Mouse (Mus musculus): ENCODE results near the gene Gm11555.
"Not testable (repeated sequence)": the region's sequence is repeated elsewhere in the genome, so short reads cannot be mapped to it uniquely, and the experiment has no call there.

Gene Gm11555

DNA sequence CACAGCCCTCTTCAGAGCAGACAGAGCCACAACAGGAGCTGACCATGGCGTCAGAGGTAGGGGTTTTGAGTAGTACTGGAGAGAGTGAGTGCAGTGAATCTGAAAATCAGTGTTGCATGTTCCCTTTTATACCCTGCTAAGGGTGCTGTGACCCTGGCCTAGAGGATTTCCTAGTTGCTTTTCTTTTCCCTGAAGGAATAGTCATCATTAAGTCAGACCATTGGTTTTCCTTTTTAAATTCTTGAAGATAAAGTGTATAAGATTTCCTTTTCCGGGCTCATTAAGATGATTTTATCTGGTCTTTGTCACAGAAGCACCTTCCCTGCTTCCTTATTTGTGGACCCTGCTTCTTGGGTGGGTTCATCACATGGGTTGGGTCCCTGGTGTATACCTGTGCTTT, at the start of gene Gm11555:
TSS of gene Gm11555 (minus strand) at position 101 of the 400 bp plus-strand sequence.
- no peak for DNase-seq (ENCODE audit: low spot score in 2 of 2)

DNA sequence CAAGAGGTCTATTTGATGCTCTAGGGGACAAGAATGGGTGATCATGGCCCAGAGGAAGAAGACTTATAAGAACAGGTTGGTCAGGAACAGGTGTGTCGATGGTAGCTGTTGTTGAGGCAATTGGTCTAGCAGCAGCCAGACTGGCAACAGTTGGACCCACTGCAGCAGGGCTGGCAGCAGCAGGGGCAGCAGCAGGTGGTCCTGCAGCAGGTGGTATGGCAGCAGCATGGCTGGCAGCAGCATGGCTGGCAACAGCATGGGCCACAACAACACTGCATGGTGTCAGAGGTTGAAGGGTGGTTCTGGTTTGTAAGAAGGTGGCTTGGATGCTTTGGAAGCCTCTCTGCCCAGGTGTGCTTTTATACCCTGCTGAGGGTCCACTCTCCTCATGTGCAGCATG, 40.4 kb upstream of the Gm11555 start, which contains the start of gene Gm14190:
TSS of gene Gm14190 (minus strand) at position 278 of the 400 bp plus-strand sequence.
- DNase-seq (ENCODE audit: low spot score in 2 of 2) = no peak

DNA sequence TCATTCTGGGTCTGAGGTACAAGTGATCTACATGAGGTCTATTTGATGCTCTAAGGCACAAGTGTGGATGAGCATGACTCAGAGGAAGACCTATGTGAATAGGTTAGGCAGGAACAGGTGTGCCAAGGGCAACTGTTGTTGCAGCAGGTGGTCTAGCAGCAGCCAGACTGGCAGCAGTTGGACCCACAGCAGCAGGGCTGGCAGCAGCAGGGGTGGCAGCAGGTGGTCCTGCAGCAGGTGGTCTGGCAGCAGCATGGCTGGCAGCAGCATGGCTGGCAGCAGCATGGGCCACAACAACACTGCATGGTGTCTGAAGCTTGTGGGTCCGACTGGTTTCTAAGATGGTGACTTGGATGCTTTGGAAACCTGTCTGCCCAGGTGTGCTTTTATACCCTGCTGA, 35.2 kb upstream of the Gm11555 start:
- not testable (repeated sequence) for DNase-seq (ENCODE audit: low spot score in 2 of 2)

DNA sequence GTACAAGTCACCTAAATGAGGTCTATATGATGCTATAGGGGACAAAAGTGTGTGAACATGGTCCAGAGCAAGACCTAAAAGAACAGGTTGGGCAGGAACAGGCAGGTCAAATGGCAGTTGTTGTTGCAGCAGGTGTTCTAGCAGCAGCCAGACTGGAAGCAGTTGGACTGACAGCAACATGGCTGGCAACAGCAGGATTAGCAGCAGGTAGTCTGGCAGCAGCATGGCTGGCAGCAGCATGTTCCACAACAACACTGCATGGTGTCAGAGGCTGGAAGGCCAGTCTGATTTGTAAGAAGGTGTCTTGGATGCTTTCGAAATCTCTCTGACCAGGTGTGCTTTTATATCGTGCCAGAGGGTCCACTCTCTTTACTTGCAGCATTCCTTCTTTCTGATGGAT, 33.4 kb upstream of the Gm11555 start:
- no peak for DNase-seq (ENCODE audit: low spot score in 2 of 2)

DNA sequence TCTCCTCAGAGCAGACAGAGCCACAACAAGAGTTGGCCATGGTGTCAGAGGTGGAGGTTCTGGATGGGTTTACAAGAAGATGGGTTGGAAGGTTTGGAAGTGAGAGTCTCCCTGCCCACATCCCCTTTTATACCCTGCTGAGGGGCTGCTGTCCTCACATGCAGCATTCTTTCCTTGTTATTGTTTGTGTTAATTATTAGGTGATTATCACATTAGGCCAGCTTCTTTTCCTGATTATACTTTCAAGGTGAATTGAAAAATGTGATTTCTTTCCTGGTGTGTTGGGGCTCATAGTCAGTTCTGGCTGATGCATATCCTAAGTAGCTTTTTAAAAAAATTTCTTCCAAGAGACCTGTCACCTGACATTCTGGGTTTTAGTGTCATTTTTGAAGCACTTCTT, 15.8 kb upstream of the Gm11555 start, which contains the start of gene Krtap4-6:
TSS of gene Krtap4-6 (minus strand) at position 101 of the 400 bp plus-strand sequence.
- DNase-seq (ENCODE audit: low spot score in 2 of 2) = no peak

DNA sequence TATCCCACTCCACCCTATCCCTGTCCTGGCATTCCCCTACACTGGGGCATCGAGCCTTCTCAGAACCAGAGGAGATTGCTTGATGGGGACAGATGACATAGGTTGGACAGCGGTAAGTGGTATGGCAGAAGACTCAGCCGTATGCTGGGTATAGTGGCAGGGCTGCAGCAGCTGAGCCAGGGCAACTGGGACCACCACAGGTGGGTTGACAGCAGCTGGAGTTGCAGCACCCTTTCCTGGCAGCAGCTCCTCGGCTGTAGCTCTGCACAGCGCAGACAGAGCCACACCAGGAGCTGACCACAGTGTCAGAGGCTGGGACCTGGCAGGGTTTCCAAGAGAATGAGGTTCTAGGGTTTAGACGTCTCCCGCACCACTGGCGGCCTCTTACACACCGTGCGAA, 12.8 kb upstream of the Gm11555 start:
- DNase-seq (ENCODE audit: low spot score in 2 of 2) = no peak

DNA sequence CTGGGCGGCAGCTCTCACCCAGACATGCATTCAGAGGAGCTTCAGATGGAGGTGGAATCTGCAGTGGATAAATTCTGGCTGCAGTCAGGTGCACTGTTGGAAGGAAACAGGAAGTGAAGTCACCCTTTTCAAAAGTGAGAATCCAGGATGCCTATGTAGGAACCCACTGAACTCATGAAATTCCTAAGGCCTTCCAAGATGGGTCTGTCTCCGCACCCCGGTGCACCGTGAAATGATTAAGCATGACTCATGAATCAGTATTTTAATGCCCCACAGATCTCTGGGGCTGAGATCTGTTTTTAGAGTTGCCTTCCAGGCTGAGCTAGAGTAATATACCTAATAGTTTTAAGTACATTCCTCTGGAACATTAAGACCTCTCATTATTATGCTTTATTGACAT, 9.2 kb upstream of the Gm11555 start:
- DNase-seq (ENCODE audit: low spot score in 2 of 2) = no peak

DNA sequence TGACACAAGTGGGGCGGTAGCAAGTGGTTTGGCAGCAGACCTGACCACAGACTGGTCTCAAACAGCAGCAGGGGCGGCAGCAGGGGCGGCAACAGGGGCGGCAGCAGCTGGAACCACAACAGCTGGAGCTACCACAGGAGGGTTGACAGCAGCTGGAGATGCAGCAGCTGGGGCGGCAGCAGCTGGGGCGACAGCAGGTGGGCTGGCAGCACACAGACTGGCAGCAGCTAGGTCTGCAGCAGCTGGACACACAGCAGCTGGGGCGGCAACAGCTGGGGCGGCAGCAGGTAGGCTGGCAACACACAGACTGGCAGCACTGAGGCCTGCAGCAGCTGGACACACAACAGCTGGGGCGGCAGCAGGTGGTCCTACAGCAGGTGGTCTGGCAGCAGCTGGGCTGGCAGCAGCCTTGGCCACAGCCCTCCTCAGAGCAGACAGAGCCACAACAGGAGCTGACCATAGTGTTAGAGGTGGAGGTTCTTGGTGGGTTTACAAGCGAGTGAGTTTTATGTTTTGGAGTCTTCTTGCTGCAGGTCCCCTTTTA, 8.5 kb upstream of the Gm11555 start, which contains the start of gene Gm11563:
TSS of gene Gm11563 (minus strand) at position 494 of the 544 bp plus-strand sequence.
- DNase-seq (ENCODE audit: low spot score in 2 of 2) = not testable (repeated sequence)

DNA sequence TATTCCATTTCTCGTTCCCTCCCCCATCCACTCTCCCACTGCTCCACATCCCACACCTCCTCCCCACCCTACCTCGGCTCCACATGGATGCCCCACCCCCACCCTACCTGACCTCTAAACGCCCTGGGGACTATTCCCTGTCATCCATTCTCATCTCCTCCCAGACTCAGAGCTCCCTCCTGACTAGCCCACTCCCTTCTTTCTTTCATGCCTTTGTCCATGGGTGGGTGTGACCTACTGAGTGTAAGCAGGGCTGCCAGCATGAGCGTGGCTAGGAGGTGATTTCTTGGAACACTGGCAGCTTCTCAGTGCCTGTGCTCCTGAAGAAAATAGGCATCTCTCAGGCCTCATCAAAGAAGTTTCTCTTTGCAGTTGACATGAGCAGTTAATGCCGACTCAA, 7.0 kb upstream of the Gm11555 start:
- DNase-seq (ENCODE audit: low spot score in 2 of 2) = no peak

DNA sequence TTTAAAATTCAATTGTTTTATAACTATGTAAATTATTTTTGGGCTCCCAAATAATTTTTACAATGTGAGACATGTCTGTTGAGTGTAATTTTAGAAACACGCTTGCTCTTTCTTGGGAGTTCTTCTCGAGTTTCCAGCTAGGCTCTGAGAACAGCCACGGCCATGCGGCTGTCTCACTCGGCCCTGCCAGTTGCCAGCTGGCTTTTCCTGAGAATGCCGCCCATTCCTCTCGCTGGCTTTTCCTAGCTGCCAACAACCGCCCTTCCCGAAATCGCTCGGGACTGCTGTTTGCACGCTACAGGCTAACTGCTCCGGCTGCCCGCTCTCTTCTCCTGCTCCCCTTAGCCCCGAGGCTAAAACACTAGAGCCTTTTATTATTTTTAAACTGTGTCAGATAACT, 3.6 kb downstream of the Gm11555 start:
- peak in 1 of 2 experiments; percentile 28 for DNase-seq (ENCODE audit: low spot score in 2 of 2)

DNA sequence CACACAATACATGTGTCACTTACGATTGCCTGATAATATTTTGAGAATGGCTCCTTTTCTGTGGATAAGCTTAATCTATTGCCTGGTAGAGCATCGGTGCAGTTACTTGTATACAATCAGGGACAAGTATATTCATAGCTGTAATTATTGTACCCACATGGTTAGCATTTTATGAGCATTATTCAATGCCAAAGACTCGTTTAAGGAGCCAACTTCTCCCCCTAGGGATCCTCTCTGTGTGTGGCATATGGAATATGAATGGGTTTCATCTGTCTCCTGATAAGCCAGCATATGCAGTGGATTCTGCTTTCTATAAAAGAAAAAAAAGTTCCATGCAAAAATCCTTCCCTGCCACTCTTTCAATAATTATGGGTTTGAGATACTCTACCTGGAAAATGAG, 5.7 kb downstream of the Gm11555 start:
- DNase-seq (ENCODE audit: low spot score in 2 of 2) = no peak

DNA sequence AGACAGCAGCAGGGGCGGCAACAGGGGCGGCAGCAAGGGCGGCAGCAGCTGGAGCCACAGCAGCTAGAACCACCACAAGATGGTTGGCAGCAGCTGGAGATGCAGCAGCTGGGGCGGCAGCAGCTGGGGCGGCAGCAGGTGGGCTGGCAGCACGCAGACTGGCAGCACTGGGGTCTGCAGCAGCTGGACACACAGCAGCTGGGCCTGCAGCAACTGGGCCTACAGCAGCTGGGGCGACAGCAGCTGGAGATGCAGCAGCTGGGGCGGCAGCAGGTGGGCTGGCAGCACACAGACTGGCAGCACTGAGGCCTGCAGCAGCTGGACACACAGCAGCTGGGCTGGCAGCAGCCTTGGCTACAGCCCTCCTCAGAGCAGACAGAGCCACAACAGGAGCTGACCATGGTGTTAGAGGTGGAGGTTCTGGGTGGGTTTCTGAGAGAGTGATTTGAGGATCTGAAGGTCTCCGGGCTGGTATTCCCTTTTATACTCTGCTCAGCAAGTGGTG, 6.3 kb downstream of the Gm11555 start, which contains the start of gene Krtap4-7:
TSS of gene Krtap4-7 (minus strand) at position 455 of the 505 bp plus-strand sequence.
- not testable (repeated sequence) for DNase-seq (ENCODE audit: low spot score in 2 of 2)

DNA sequence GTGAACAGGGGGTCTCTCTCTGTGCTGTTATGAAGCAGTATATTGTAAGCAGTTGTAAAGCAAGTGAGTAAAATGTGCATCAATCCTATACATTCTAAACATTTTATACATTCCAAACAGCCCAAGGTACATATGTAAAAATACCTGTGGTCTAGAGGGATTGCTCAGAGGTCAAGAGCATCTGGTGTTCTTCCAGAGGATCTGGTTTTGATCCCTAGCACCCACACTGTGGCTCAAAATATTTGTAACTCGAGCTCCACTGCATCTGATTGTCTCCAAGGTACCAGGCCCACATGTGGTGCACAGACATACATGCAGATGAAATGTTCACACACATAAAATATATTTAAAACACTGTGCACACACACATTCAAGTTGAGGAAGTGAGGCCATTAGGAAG, 9.1 kb downstream of the Gm11555 start:
- DNase-seq (ENCODE audit: low spot score in 2 of 2) = no peak

DNA sequence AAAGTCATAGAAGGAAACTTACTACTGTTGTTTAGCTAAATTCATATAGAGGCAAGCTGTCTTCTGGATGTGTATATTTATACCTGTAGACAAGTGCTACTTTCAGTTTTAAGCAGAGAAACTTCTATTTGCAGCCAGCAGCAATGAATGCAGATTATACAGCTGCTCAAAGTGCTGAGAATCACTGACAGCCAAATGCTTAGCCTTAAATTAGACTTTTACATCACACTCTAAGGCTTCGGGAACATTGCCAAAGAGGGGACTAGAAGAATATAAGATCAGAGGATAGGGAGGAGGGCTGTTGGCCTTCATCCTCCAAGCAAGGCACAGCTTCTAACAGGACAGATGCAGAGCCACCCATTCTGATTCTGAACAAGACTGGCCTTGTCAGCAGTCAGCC, 12.9 kb downstream of the Gm11555 start:
- peak in 1 of 2 experiments; percentile 41 for DNase-seq (ENCODE audit: low spot score in 2 of 2)

DNA sequence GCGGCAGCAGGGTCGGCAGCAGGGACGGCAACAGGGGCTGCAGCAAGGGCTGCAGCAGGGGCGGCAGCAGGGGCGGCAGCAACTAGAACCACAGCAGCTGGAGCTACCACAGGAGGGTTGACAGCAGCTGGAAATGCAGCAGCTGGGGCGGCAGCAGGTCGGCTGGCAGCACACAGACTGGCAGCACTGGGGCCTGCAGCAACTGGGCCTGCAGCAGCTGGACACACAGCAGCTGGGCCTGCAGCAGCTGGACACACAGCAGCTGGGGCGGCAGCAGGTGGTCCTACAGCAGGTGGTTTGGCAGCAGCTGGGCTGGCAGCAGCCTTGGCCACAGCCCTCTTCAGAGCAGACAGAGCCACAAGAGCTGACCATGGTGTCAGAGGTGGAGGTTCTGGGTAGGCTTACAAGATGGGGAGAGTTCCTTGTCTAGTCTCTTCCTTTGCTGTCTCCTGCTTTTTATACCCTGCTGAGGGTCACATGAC, 15.3 kb downstream of the Gm11555 start, which contains the start of gene Krtap4-2:
TSS of gene Krtap4-2 (minus strand) at position 432 of the 482 bp plus-strand sequence.
- DNase-seq (ENCODE audit: low spot score in 2 of 2) = no peak

DNA sequence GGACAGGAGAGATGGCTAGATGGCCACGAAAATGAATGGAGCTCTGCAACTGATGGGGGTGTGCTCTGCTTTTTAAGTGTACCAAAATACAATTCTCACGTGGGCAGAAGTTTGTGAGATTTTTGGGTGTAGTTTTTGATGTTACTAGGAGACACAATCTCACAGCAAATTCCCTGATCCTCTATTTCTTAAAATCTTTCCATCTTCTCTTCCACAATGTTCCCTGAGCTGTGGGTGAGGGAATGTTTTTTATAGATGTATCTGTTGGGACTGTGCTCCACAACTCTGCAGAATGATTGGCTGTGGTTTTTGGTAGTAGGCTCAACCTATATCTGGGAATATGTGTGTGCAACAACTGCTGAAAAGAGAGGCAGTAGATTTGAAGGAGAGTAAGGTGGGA, 16.7 kb downstream of the Gm11555 start:
- DNase-seq (ENCODE audit: low spot score in 2 of 2) = peak in 1 of 2 experiments; percentile 51

DNA sequence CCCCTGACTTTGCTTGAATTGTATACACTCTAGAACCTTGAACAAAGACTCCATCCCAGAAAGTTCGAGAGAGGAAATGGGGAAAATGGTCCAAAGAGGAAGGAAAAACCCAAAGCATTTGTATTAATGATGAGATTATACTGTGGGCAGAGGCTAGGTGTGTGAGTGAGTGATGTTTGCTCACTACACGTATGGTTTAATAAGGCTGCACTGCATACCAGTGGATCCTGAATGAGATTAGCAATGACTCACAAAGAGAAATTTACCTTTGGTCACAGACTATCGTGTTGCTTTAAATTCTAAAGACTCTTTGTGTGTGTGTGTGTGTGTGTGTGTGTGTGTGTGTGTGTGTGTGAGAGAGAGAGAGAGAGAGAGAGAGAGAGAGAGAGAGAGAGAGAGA, 19.1 kb downstream of the Gm11555 start:
- DNase-seq (ENCODE audit: low spot score in 2 of 2) = no peak

DNA sequence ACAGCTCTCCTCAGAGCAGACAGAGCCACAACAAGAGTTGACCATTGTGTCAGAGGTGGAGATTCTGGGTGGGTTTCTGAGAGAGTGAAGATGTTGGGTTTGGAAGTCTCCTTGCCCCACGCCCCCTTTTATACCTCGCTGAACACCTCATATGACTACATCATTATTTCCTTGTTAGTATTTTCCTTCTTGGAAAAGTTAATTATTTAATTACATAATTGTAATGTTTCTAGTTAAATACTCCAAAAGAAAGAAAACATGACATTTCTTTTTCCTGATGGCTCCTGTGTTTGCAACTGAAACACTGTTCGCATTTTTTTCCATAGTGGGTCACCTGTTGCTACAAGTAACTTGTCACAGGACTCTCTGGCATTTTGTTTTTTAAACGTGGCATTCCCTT, 21.9 kb downstream of the Gm11555 start, which contains the start of gene Krtap4-1:
TSS of gene Krtap4-1 (minus strand) at position 101 of the 400 bp plus-strand sequence.
- DNase-seq (ENCODE audit: low spot score in 2 of 2) = no peak

DNA sequence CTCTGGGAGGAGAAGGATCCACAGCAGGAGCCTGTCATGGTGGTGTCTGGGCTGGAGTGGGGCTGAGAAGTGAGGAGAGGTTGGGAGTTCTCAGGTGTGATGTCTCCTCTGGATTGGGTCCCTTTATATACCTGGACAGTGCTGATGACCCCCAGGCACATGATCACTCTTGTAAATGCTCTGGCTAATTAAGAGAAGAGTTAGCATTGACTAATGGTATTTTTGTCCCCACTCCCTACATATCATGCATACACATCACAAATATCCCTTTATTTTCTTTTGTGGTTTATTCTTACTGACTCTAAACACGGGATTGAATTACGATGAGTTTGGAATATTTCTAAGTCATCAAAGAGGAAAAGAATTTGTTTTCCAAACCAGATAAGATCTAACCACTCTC, 29.7 kb downstream of the Gm11555 start, which contains the start of gene Gm11562:
TSS of gene Gm11562 (minus strand) at position 101 of the 400 bp plus-strand sequence.
- no peak for DNase-seq (ENCODE audit: low spot score in 2 of 2)

DNA sequence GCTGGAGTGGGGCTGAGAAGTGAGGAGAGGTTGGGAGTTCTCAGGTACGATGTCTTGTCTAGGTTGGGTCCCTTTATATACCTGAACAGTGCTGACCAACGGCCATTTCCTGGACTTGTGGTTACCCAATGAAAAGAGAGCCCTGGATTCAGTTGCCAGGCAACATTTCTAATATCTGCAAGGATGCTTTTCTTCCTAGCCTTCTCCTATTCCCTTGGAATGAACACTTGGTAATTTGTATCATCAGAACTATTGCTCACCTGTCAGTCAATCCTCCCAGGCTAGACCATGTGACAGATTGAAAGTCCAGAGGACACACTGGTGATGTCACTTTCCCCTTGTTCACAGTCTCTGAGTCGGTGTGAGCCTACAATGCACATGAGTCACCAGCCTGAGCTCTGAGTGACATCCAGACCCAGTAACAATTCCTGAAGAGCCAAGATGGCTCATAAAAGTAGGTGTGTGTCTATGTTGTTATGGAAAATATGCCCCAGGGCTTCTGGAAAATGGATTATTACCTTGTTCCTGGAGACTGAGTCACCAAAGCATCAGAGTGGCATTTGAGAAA, 35.2 kb downstream of the Gm11555 start, which contains the start of gene Krtap2-4:
TSS of gene Krtap2-4 (minus strand) at position 51 of the 568 bp plus-strand sequence.
- no peak for DNase-seq (ENCODE audit: low spot score in 2 of 2)

DNA sequence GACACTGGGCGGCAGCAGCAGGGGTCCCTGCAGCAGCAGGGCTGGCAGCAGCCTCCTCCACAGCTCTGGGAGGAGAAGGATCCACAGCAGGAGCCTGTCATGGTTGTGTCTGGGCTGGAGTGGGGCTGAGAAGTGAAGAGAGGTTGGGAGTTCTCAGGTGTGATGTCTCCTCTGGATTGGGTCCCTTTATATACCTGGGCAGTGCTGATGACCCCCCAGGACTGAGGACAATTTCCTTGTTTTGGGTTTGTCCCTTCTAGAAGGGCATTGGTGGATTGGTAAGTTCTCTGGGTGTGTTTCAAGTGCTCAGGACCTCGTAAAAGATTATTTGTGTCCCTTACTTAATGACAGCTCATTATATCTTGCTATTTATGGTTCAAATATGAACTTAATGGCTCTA, 39.9 kb downstream of the Gm11555 start, which contains the start of gene Gm11937:
TSS of gene Gm11937 (minus strand) at position 101 of the 400 bp plus-strand sequence.
- DNase-seq (ENCODE audit: low spot score in 2 of 2) = not testable (repeated sequence)

DNA sequence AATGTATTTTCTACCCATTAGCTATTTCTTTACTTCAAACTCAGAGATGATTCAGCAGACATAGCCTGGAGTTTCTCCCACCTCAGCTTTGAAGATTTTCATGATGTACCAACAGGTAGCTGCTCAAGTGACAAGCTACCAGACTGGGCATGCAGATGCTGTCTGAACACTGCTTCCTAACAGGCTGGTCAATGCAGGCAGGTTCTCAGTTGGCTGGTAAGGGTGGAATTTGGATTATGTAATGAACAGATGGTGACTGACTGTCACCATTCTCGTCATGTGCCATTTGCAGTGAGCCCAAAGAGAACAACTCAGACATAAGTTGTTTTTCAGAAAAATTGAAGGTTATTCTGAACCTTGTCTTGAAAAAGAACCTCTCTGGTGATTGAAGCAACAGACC, 40.9 kb downstream of the Gm11555 start:
- DNase-seq (ENCODE audit: low spot score in 2 of 2) = peak; percentile 22 to 67

DNA sequence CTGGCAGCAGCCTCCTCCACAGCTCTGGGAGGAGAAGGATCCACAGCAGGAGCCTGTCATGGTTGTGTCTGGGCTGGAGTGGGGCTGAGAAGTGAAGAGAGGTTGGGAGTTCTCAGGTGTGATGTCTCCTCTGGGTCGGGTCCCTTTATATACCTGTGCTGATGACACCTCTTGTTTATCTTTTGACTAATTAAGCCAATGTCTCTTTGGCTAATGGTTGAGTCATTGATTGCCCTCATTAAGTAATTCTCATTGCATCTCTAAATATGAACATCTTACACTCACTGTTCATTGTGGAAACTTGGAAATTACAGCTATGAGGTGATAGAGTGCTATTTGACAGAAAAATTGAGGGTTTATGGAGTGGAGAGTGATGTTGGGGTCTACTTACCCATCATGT, 46.8 kb downstream of the Gm11555 start, which contains the start of gene Gm11938:
TSS of gene Gm11938 (minus strand) at position 101 of the 400 bp plus-strand sequence.
- DNase-seq (ENCODE audit: low spot score in 2 of 2) = not testable (repeated sequence)
